Mouse (Mus musculus): Measurements from ENCODE around the gene H2-M10.1. TPM values are rescaled to one million over a fixed set of nuclear protein-coding genes. Genes with fewer than 3 reads are reported as not detected.
"Not testable (repeated sequence)": the region's sequence is repeated elsewhere in the genome, so short reads cannot be mapped to it uniquely, and the experiment has no call there.

The H2-M10.1 gene
- polyA plus RNA-seq, 1 experiment from 2014 or later, result not detected

DNA sequence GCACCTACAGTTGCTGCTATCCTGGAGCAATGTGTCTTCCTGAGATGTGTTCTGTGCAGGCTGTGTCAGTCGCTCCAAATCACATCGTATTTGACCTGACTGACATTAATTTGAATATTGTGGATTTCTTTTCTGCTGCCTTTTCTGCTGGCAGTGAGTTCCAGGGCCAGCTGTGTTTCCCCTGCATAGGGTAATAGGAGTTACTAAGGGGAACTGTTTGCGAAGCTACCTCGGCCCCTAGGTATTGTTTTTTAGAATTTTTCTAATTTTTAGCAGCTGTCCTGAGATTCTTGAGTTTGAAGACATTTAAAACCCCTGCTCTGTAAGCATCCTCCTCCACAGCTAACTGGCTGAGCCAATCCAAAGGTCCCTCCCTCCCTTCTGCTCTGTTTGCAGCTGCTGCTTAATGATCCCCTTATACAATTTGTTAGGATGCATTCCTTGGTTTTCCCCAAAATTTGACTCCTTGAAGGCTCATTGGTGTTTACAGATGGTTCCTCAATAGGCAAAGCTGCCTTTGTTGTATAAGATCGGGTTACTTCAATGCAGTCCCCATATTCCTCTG is 10.2 kb downstream of the H2-M10.1 start:
- H3K4me3 ChIP-seq (ENCODE audit: low read depth, low read length), result peak overlapping the region; percentile 47
- H3K4me1 ChIP-seq (replicated peaks; ENCODE audit: control insufficient read depth, insufficient read depth), result no peaks in the 10 kb centered on the region
- DNase-seq (ENCODE audit: low spot score), result no peak
- no peaks in the 10 kb centered on the region for H3K27me3 ChIP-seq (ENCODE audit: control insufficient read depth, insufficient read depth, low read length)
- no peak for TF ChIP-seq EP300 (optimal IDR thresholded peaks at IDR 0.05)
- no peak for TF ChIP-seq CTCF (IDR thresholded peaks at IDR 0.05; ENCODE audit: low read depth)
- H3K9ac ChIP-seq (ENCODE audit: low read length), result no peak overlapping the region
- ATAC-seq (ENCODE audit: low FRiP score, low TSS enrichment), result no peak; the same call in 1 of the 2 replicates
- WGBS, result 28% methylated on average over 5 of the region's 5 CpGs
- H3K27ac ChIP-seq (replicated peaks), result no peak overlapping the region
- no peaks in the 10 kb centered on the region for H3K9me3 ChIP-seq (ENCODE audit: control insufficient read depth, low read length)
- H3K36me3 ChIP-seq (ENCODE audit: control insufficient read depth, insufficient read depth, low read length), result no peaks in the 10 kb centered on the region
- H3K4me2 ChIP-seq (replicated peaks; ENCODE audit: low read depth), result peak overlapping the region; percentile 74

DNA sequence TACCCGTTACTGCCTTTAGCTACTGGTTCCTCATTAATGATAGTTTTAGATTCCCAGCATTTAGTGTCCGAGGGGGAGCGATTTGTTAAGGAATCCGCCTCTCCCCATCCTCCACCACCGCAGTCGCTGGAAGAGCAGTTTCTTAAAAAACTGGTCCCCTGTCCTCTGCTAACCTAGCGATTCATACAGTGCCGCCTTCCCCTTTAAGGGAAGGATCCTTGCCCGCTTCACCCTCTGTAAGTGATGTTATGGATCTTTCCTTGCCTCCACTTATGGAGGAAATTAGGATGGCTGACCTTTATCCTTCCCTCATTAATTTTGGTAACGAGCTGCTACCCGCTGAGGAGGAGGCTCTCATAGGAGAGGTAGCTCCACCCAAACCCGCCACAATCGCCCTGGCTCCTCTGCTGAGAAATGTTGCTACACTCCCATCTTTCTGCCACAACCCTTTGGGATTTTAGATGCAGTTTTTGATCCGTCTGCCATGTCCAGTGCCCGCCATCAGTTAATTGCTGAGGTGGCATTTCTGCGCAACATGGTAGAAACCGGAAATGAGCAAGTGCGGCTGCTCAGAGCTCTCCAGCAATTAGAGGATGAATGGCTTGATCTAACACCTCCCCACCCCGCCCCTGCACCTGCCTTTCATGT is 10.8 kb downstream of the H2-M10.1 start:
- WGBS, result under 1% methylated on average over 19 of the region's 19 CpGs
- peak overlapping the region; percentile 50 for H3K9ac ChIP-seq (ENCODE audit: low read length)
- H3K36me3 ChIP-seq (ENCODE audit: control insufficient read depth, insufficient read depth, low read length), result no peaks in the 10 kb centered on the region
- peak overlapping the region; percentile 47 for H3K4me3 ChIP-seq (ENCODE audit: low read depth, low read length)
- no peak for TF ChIP-seq CTCF (IDR thresholded peaks at IDR 0.05; ENCODE audit: low read depth)
- no peak for TF ChIP-seq EP300 (optimal IDR thresholded peaks at IDR 0.05)
- H3K27ac ChIP-seq (replicated peaks), result no peak overlapping the region
- DNase-seq (ENCODE audit: low spot score) (peak; percentile 29), ATAC-seq (ENCODE audit: low FRiP score, low TSS enrichment) (peak; percentile 42; the same call in 1 of the 2 replicates)
- H3K27me3 ChIP-seq (ENCODE audit: control insufficient read depth, insufficient read depth, low read length), result no peaks in the 10 kb centered on the region
- H3K4me1 ChIP-seq (replicated peaks; ENCODE audit: control insufficient read depth, insufficient read depth), result no peaks in the 10 kb centered on the region
- peak overlapping the region; percentile 74 for H3K4me2 ChIP-seq (replicated peaks; ENCODE audit: low read depth)
- H3K9me3 ChIP-seq (ENCODE audit: control insufficient read depth, low read length), result no peaks in the 10 kb centered on the region

DNA sequence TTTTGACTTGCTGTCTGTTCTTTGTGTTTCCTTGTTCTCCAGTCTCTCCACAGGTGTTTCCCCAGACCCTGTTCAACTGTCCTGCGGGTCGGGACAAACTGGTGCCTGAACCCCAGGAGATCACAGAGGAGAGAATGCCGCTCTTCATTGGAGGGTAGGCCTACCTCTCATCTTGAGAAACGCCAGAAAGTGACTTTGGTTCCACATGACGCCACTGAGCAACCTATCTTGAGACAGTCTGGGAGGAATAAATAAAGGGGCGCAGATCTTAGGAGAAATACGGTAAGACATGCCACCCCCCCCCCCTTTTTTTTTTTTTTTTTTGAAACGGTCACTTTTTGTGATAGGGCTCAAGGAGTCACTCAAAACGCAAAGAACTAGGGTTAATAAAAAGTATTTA is 11.4 kb downstream of the H2-M10.1 start:
- WGBS, result 3% methylated on average over 9 of the region's 9 CpGs
- Histone ChIP-seq H3K4me3 (ENCODE audit: low read depth, low read length) (peak overlapping the region; percentile 47), H3K4me1 (replicated peaks; ENCODE audit: control insufficient read depth, insufficient read depth) (no peaks in the 10 kb centered on the region), H3K9ac (ENCODE audit: low read length) (no peak overlapping the region; the same call in 1 of the 2 replicates), H3K9me3 (ENCODE audit: control insufficient read depth, low read length) (no peaks in the 10 kb centered on the region), H3K27me3 (ENCODE audit: control insufficient read depth, insufficient read depth, low read length) (no peaks in the 10 kb centered on the region), H3K27ac (replicated peaks) (no peak overlapping the region), H3K4me2 (replicated peaks; ENCODE audit: low read depth) (peak overlapping the region; percentile 74), H3K36me3 (ENCODE audit: control insufficient read depth, insufficient read depth, low read length) (no peaks in the 10 kb centered on the region)
- TF ChIP-seq CTCF (IDR thresholded peaks at IDR 0.05; ENCODE audit: low read depth), result no peak
- no peak for TF ChIP-seq EP300 (optimal IDR thresholded peaks at IDR 0.05)
- DNase-seq (ENCODE audit: low spot score) (no peak), ATAC-seq (ENCODE audit: low FRiP score, low TSS enrichment) (no peak)

- Histone ChIP-seq H3K9me3 (ENCODE audit: control insufficient read depth, low read length) (no peaks in the 10 kb centered on the region), H3K36me3 (ENCODE audit: control insufficient read depth, insufficient read depth, low read length) (no peaks in the 10 kb centered on the region), H3K9ac (ENCODE audit: low read length) (no peak overlapping the region), H3K4me3 (ENCODE audit: low read depth, low read length) (no peak overlapping the region), H3K27ac (replicated peaks) (no peak overlapping the region), H3K4me2 (replicated peaks; ENCODE audit: low read depth) (no peak overlapping the region), H3K27me3 (ENCODE audit: control insufficient read depth, insufficient read depth, low read length) (no peaks in the 10 kb centered on the region), H3K4me1 (replicated peaks; ENCODE audit: control insufficient read depth, insufficient read depth) (no peaks in the 10 kb centered on the region)
- ATAC-seq (ENCODE audit: low FRiP score, low TSS enrichment) (no peak), DNase-seq (ENCODE audit: low spot score) (no peak)
- TF ChIP-seq EP300 (optimal IDR thresholded peaks at IDR 0.05) (no peak), CTCF (IDR thresholded peaks at IDR 0.05; ENCODE audit: low read depth) (no peak)
- 14% methylated on average over 1 of the region's 1 CpGs for WGBS
These were observed 16.7 kb downstream of the H2-M10.1 start for GRCm38 (mm10) chr17:36309293-36309692.

- H3K27me3 ChIP-seq (ENCODE audit: control insufficient read depth, insufficient read depth, low read length); H3K27ac ChIP-seq (replicated peaks); H3K36me3 ChIP-seq (ENCODE audit: control insufficient read depth, insufficient read depth, low read length); H3K9me3 ChIP-seq (ENCODE audit: control insufficient read depth, low read length); H3K4me3 ChIP-seq (ENCODE audit: low read depth, low read length); ATAC-seq (ENCODE audit: low FRiP score, low TSS enrichment); H3K4me1 ChIP-seq (replicated peaks; ENCODE audit: control insufficient read depth, insufficient read depth); H3K9ac ChIP-seq (ENCODE audit: low read length); H3K4me2 ChIP-seq (replicated peaks; ENCODE audit: low read depth): not testable (repeated sequence)
- peak; percentile 84 for TF ChIP-seq CTCF (IDR thresholded peaks at IDR 0.05; ENCODE audit: low read depth)
- peak; percentile 65 for DNase-seq (ENCODE audit: low spot score)
- 2% methylated on average over 3 of the region's 3 CpGs for WGBS
These were observed 17.1 kb downstream of the H2-M10.1 start for GRCm38 (mm10) chr17:36308855-36309254.

DNA sequence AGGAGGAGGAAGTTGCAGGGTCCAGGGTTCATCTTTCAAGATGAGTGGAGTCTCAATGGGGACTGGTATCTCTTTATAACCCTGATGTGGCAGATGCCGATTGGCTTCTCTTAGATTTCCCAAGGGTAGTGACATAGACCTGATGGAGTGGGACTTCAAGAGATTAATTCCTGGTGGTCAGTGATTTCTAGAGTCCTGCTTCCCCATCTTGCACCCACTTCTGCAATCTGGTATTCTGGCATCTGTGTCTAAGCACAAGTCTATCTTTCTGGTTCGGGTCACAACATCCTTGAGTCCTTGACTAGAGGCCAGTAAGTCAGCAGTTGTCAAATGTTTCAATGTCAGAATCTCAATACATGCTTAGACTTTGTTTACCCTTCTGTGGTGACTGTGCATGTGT is 39.6 kb downstream of the H2-M10.1 start, which contains the start of gene H2-M10.2:
Gene H2-M10.2, minus strand, starts transcription at position 101 of the 400 bp plus-strand sequence.
- Histone ChIP-seq H3K9ac (ENCODE audit: low read length) (no peak within 1 kb of the TSS), H3K4me1 (replicated peaks; ENCODE audit: control insufficient read depth, insufficient read depth) (no peaks in the 10 kb centered on the region), H3K4me2 (replicated peaks; ENCODE audit: low read depth) (no peak within 1 kb of the TSS), H3K36me3 (ENCODE audit: control insufficient read depth, insufficient read depth, low read length) (no peaks in the 10 kb centered on the region), H3K27me3 (ENCODE audit: control insufficient read depth, insufficient read depth, low read length) (no peaks in the 10 kb centered on the region), H3K9me3 (ENCODE audit: control insufficient read depth, low read length) (no peaks in the 10 kb centered on the region), H3K27ac (replicated peaks) (no peak within 1 kb of the TSS), H3K4me3 (ENCODE audit: low read depth, low read length) (no peak within 1 kb of the TSS)
- 83% methylated on average over 2 of the region's 2 CpGs for WGBS
- ATAC-seq (ENCODE audit: low FRiP score, low TSS enrichment) (no peak), DNase-seq (ENCODE audit: low spot score) (no peak)
- TF ChIP-seq CTCF (IDR thresholded peaks at IDR 0.05; ENCODE audit: low read depth), result no peak
- TF ChIP-seq EP300 (optimal IDR thresholded peaks at IDR 0.05), result no peak
